Mouse (Mus musculus): Measurements from ENCODE around the gene Trim13. TPM values are rescaled to one million over a fixed set of nuclear protein-coding genes. Genes with fewer than 3 reads are reported as not detected.
A peak's percentile ranks its signal among the peaks of the same experiment; 100 is the strongest.

Gene Trim13
- polyA plus RNA-seq, 1 experiment, result 54.6 TPM

DNA sequence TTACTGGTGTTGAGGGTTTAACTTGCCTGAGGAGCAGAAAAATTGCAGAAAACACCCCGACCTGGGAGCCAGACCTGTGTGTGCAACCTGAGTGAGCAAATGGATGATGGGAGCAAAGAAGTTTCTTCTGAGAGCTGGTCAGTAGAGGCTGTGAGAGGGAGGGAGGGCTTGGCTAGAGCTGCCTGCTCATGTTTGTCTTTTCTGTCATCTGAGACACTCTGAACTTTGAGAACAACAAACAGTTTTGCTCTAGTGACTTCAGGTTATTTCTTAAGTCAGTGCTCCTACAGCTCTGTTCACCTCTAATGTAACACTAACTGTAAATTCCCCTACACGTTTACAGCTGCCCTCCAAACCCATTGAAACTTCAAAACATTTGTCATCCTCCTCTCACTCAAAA is 28.7 kb upstream of the Trim13 start:
- Histone ChIP-seq H3K4me3 (ENCODE audit: low read depth, low read length) (no peak overlapping the region), H3K36me3 (ENCODE audit: control insufficient read depth, insufficient read depth, low read length, poor library complexity, severe bottlenecking) (no peaks in the 10 kb centered on the region), H3K9me3 (replicated peaks; ENCODE audit: control insufficient read depth, insufficient read depth, low read length, poor library complexity, severe bottlenecking) (no peaks in the 10 kb centered on the region), H3K4me1 (ENCODE audit: control insufficient read depth, insufficient read depth, low read length) (no peaks in the 10 kb centered on the region), H3K27ac (ENCODE audit: insufficient read depth, low read length) (no peak overlapping the region), H3K9ac (ENCODE audit: low read depth, poor library complexity, severe bottlenecking) (no peak overlapping the region), H3K27me3 (ENCODE audit: control insufficient read depth, insufficient read depth, low read length, poor library complexity, severe bottlenecking) (no peaks in the 10 kb centered on the region)
- TF ChIP-seq CTCF (IDR thresholded peaks at IDR 0.05; ENCODE audit: low read depth, low read length), result no peak
- TF ChIP-seq EP300 (IDR thresholded peaks at IDR 0.05; ENCODE audit: insufficient read depth, low read depth, low read length), result no peak
- TF ChIP-seq POLR2A (IDR thresholded peaks at IDR 0.05; ENCODE audit: insufficient read depth, low read length), result no peak

DNA sequence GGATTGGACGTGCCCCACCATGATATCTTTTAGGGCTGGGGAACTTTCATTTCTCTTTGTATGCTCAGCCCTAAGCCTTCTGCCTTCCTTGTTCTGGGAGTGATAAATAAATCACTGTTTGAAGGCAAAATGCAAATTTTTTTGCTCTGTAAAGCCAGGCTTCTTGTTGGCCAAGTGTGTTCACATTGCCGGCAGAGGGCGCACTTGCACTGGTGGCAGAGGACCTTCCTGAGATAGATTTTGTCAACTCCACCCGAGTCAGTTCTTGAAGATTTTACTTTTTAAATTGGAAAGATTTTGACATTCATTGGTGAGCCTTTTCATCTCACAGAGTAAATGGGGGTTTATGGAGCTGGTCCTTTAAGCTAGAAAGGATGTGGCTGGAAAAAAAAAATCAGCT is 26.7 kb upstream of the Trim13 start:
- H3K9me3 ChIP-seq (replicated peaks; ENCODE audit: control insufficient read depth, insufficient read depth, low read length, poor library complexity, severe bottlenecking), result no peaks in the 10 kb centered on the region
- no peaks in the 10 kb centered on the region for H3K4me1 ChIP-seq (ENCODE audit: control insufficient read depth, insufficient read depth, low read length)
- TF ChIP-seq EP300 (IDR thresholded peaks at IDR 0.05; ENCODE audit: insufficient read depth, low read depth, low read length) (no peak), CTCF (IDR thresholded peaks at IDR 0.05; ENCODE audit: low read depth, low read length) (peak; percentile 88)
- no peaks in the 10 kb centered on the region for H3K36me3 ChIP-seq (ENCODE audit: control insufficient read depth, insufficient read depth, low read length, poor library complexity, severe bottlenecking)
- no peak overlapping the region for H3K9ac ChIP-seq (ENCODE audit: low read depth, poor library complexity, severe bottlenecking)
- H3K27me3 ChIP-seq (ENCODE audit: control insufficient read depth, insufficient read depth, low read length, poor library complexity, severe bottlenecking), result no peaks in the 10 kb centered on the region
- H3K27ac ChIP-seq (ENCODE audit: insufficient read depth, low read length), result no peak overlapping the region
- no peak overlapping the region for H3K4me3 ChIP-seq (ENCODE audit: low read depth, low read length)

DNA sequence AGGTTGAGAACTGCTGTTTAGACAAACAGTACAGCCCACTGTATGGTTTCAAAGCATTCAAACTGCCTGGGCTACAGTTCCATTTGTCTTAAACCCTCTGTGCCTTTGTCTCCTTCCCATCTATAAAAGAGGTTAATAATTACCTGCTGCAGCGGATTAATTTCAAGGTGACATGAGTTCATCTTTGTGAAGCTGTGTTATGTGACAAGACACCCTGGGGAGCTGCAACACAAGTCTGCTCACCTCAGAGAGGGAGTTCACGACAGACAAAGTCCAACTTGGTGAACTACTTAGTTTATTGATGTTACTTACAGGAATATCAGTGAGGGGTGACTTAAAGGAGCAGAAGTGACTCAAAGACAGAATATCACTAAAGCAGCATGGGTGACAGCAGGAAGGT is 25.9 kb upstream of the Trim13 start:
- no peak for TF ChIP-seq EP300 (IDR thresholded peaks at IDR 0.05; ENCODE audit: insufficient read depth, low read depth, low read length)
- TF ChIP-seq POLR2A (IDR thresholded peaks at IDR 0.05; ENCODE audit: insufficient read depth, low read length), result no peak
- no peak for TF ChIP-seq CTCF (IDR thresholded peaks at IDR 0.05; ENCODE audit: low read depth, low read length)
- no peaks in the 10 kb centered on the region for H3K36me3 ChIP-seq (ENCODE audit: control insufficient read depth, insufficient read depth, low read length, poor library complexity, severe bottlenecking)

DNA sequence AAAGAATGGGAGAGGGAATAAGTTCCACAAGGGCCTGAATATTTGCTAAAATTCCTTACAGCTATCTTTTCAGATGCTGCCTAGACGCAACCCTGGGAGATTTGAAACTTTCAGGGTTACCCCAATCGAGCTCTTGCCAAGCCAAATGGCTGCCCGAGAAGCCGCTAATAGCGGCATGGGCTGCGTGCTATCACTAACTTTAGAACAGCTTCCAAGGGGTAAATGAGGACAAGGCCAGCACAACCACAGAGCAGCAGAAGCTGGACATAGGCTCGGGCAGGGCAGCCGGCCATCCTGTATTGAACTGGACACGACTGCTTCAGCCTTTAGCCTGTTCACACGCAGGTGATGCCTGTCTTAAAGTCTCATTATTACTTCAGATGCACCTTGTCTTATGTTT is 23.0 kb upstream of the Trim13 start:
- Histone ChIP-seq H3K27me3 (ENCODE audit: control insufficient read depth, insufficient read depth, low read length, poor library complexity, severe bottlenecking) (no peaks in the 10 kb centered on the region), H3K9me3 (replicated peaks; ENCODE audit: control insufficient read depth, insufficient read depth, low read length, poor library complexity, severe bottlenecking) (peaks cover 1% of the 10 kb centered on the region), H3K4me1 (ENCODE audit: control insufficient read depth, insufficient read depth, low read length) (no peaks in the 10 kb centered on the region), H3K4me3 (ENCODE audit: low read depth, low read length) (no peak overlapping the region), H3K27ac (ENCODE audit: insufficient read depth, low read length) (no peak overlapping the region), H3K9ac (ENCODE audit: low read depth, poor library complexity, severe bottlenecking) (no peak overlapping the region), H3K36me3 (ENCODE audit: control insufficient read depth, insufficient read depth, low read length, poor library complexity, severe bottlenecking) (no peaks in the 10 kb centered on the region)
- TF ChIP-seq EP300 (IDR thresholded peaks at IDR 0.05; ENCODE audit: insufficient read depth, low read depth, low read length) (no peak), CTCF (IDR thresholded peaks at IDR 0.05; ENCODE audit: low read depth, low read length) (no peak), POLR2A (IDR thresholded peaks at IDR 0.05; ENCODE audit: insufficient read depth, low read length) (no peak)

More for the DNA sequence above, 25.9 kb upstream of the Trim13 start:
- H3K9ac ChIP-seq (ENCODE audit: low read depth, poor library complexity, severe bottlenecking), result no peak overlapping the region
- no peaks in the 10 kb centered on the region for H3K4me1 ChIP-seq (ENCODE audit: control insufficient read depth, insufficient read depth, low read length)
- no peak overlapping the region for H3K27ac ChIP-seq (ENCODE audit: insufficient read depth, low read length)
- H3K9me3 ChIP-seq (replicated peaks; ENCODE audit: control insufficient read depth, insufficient read depth, low read length, poor library complexity, severe bottlenecking), result no peaks in the 10 kb centered on the region
- H3K27me3 ChIP-seq (ENCODE audit: control insufficient read depth, insufficient read depth, low read length, poor library complexity, severe bottlenecking), result no peaks in the 10 kb centered on the region
- no peak overlapping the region for H3K4me3 ChIP-seq (ENCODE audit: low read depth, low read length)

DNA sequence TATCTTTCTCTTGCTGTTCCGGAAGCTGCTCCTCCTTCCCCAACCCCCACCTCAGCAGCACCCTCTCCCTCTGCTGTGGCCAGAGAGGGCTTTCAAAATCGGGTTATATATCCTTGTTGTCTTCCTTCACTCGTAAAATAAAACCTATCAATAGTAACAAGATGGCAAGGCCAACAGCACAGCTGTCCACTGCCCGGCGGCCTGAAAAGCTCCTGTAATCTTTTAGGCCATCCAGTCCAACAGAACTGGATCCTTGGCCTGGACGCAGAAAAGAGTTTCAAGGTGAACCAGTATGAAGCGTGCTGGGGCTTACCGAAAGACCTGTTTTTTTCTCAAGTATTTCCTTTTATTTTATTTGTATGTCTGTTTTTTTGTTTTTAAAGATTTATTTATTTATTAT is 22.1 kb upstream of the Trim13 start:
- H3K9ac ChIP-seq (ENCODE audit: low read depth, poor library complexity, severe bottlenecking), result no peak overlapping the region
- H3K27me3 ChIP-seq (ENCODE audit: control insufficient read depth, insufficient read depth, low read length, poor library complexity, severe bottlenecking), result no peaks in the 10 kb centered on the region
- no peak overlapping the region for H3K4me3 ChIP-seq (ENCODE audit: low read depth, low read length)
- peaks cover 4% of the 10 kb centered on the region for H3K9me3 ChIP-seq (replicated peaks; ENCODE audit: control insufficient read depth, insufficient read depth, low read length, poor library complexity, severe bottlenecking)
- H3K36me3 ChIP-seq (ENCODE audit: control insufficient read depth, insufficient read depth, low read length, poor library complexity, severe bottlenecking), result no peaks in the 10 kb centered on the region
- H3K4me1 ChIP-seq (ENCODE audit: control insufficient read depth, insufficient read depth, low read length), result no peaks in the 10 kb centered on the region
- TF ChIP-seq CTCF (IDR thresholded peaks at IDR 0.05; ENCODE audit: low read depth, low read length) (no peak), EP300 (IDR thresholded peaks at IDR 0.05; ENCODE audit: insufficient read depth, low read depth, low read length) (no peak), POLR2A (IDR thresholded peaks at IDR 0.05; ENCODE audit: insufficient read depth, low read length) (no peak)
- H3K27ac ChIP-seq (ENCODE audit: insufficient read depth, low read length), result no peak overlapping the region

DNA sequence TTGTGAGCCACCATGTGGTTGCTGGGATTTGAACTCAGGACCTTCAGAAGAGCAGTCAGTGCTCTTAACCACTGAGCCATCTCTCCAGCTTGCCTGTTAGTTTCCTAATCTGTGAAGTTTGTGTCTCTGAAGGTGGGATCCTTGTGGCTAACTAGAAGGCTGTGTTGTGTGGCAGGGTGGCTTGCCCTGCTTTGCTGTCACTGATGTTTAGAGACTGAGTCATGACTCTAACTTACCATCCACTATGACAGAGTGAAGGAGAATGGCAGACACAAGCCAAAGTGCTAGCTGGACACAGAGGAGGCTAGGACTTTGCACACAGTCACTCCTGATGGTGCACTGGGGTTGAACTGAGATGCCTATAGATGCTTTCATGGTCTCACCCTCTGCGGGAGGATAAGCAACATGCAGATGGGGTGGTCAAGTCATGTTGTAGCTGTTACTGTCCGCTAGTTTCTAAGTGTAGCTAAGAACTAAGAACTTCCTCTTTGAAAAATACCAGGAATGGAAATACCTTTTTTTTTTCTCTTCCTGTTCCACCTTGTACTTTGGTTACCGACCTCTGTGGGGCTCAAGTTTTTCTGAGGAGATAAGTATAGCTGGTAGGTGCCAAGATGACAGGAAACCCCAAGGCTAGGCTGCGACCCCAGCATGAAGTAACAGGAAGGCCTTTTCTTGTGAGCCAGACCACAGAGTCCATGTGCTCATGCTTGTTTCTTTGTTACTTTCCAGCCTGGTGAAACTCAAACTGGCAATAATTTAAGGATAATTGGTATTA is 8.6 kb upstream of the Trim13 start:
- H3K4me1 ChIP-seq (ENCODE audit: control insufficient read depth, insufficient read depth, low read length), result no peaks in the 10 kb centered on the region
- H3K27me3 ChIP-seq (ENCODE audit: control insufficient read depth, insufficient read depth, low read length, poor library complexity, severe bottlenecking), result no peaks in the 10 kb centered on the region
- H3K4me3 ChIP-seq (ENCODE audit: low read depth, low read length), result no peak overlapping the region
- H3K27ac ChIP-seq (ENCODE audit: insufficient read depth, low read length), result no peak overlapping the region
- H3K9ac ChIP-seq (ENCODE audit: low read depth, poor library complexity, severe bottlenecking), result no peak overlapping the region
- H3K9me3 ChIP-seq (replicated peaks; ENCODE audit: control insufficient read depth, insufficient read depth, low read length, poor library complexity, severe bottlenecking), result no peaks in the 10 kb centered on the region
- no peak for TF ChIP-seq POLR2A (IDR thresholded peaks at IDR 0.05; ENCODE audit: insufficient read depth, low read length)
- no peak for TF ChIP-seq CTCF (IDR thresholded peaks at IDR 0.05; ENCODE audit: low read depth, low read length)
- TF ChIP-seq EP300 (IDR thresholded peaks at IDR 0.05; ENCODE audit: insufficient read depth, low read depth, low read length), result no peak
- no peaks in the 10 kb centered on the region for H3K36me3 ChIP-seq (ENCODE audit: control insufficient read depth, insufficient read depth, low read length, poor library complexity, severe bottlenecking)

Measured in ES-Bruce4 (cell line).